Mouse (Mus musculus) brain, embryonic 14.5 days (tissue): Measurements from ENCODE around the gene Pax4.

Experiments
- CTCF ChIP-seq: fragments of 200-500 bp; IDR thresholded peaks from 2 replicates; pipeline ENCODE4 v1.5.1; 2012; ENCODE audit warnings: inconsistent platforms, mild to moderate bottlenecking, moderate library complexity, borderline replicate concordance; ENCODE audit not compliant: insufficient read depth, insufficient read length; ENCODE audit errors: extremely low read depth
- POLR2A ChIP-seq: fragments of 200-500 bp; IDR thresholded peaks from 2 replicates; pipeline ENCODE4 v1.6.1; 2012; ENCODE audit warnings: mild to moderate bottlenecking, inconsistent platforms, borderline replicate concordance; ENCODE audit not compliant: poor library complexity, insufficient read depth, insufficient read length, severe bottlenecking; ENCODE audit errors: extremely low read depth

- no peak for TF ChIP-seq CTCF
- TF ChIP-seq POLR2A = no peak
These were observed 21.9 kb downstream of the Pax4 start, which contains the start of gene Fscn3 for GRCm38 (mm10) chr6:28427096-28427839.
